Mouse (Mus musculus) lung, adult 2 months (tissue): ENCODE results near the gene Cbr2. TPM values are rescaled to one million over a fixed set of nuclear protein-coding genes. Genes with fewer than 3 reads are reported as not detected.
A peak's percentile ranks its signal among the peaks of the same experiment; 100 is the strongest.
"Not testable (repeated sequence)": the region's sequence is repeated elsewhere in the genome, so short reads cannot be mapped to it uniquely, and the experiment has no call there.

Source experiments
- DNase-seq: peaks from one replicate; pipeline ENCODE4 v3.0.0; 2022
- H3K4me1 ChIP-seq: fragments of 200-500 bp; 2 replicates; pipeline ENCODE4 v1.6.1; 2011; ENCODE audit warnings: low read length; ENCODE audit not compliant: control insufficient read depth, insufficient read depth
- H3K4me3 ChIP-seq: fragments of 200-500 bp; replicated peaks from 2 replicates; pipeline ENCODE3; 2011; ENCODE audit warnings: low read depth, mild to moderate bottlenecking, control low read depth, low read length; ENCODE audit errors: extremely low read depth
- CTCF ChIP-seq: fragments of 200-500 bp; IDR thresholded peaks from 2 replicates; pipeline ENCODE4 v1.5.1; 2011; ENCODE audit warnings: mild to moderate bottlenecking, low read length, control low read depth; ENCODE audit not compliant: insufficient read depth
- POLR2A ChIP-seq: fragments of 200-500 bp; IDR thresholded peaks from 2 replicates; pipeline ENCODE4 v1.6.1; 2011; ENCODE audit warnings: low read depth, mild to moderate bottlenecking, control low read depth, low read length, borderline replicate concordance; ENCODE audit errors: extremely low read depth
- WGBS: fragments of 180-500 bp; shearing (Covaris S2); methylation state at CpG from one replicate; pipeline ENCODE4 v1.1.7; 2018; 5-methylcytosine and 5-hydroxymethylcytosine counted together
- polyA plus RNA-seq: library from polyadenylated mRNA; depleted of rRNA; stranded (reverse); fragments of >200 nt; gene quantifications from 2 replicates; pipeline ENCODE4 v1.2.3, GENCODE M21; 2012

Cbr2 gene
- polyA plus RNA-seq, 1 experiment = 14,250 TPM

DNA sequence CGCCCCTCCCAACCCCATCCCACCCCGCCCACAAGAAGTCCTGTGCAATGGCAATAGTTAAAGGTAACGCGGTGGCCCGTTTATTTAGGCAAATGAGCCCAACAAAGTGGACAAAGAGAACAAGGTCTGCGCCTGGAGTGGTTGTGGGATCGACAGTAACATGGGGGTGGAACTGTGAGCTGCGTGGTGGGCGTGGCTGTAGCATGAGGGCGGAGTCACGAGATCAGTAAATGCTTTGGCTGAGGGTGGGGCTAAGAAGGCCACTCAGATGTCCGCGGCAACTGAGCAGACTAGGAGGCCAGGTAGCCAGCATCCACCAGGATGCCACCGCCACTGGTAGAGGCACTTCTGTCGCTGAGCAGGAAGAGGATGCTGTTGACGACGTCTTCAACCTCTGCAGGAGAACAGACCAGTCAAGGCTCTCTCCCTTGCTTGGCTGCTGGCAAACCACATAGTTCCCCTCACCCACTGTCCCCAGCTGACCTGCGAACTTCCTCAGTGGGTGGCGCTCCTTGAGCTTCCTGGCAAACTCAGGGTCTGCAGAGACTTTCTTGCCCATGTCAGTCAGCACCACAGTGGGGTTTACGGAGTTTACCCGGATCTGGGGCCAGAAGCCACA, 2.4 kb downstream of the Cbr2 start:
- DNase-seq = peak; percentile 78
- H3K4me1 ChIP-seq = not testable (repeated sequence)
- H3K4me3 ChIP-seq = peak overlapping the region; percentile 22
- 4% methylated on average over 17 of the region's 21 CpGs for WGBS
- peak; percentile 85; the same call in 1 of the 2 replicates for TF ChIP-seq POLR2A

DNA sequence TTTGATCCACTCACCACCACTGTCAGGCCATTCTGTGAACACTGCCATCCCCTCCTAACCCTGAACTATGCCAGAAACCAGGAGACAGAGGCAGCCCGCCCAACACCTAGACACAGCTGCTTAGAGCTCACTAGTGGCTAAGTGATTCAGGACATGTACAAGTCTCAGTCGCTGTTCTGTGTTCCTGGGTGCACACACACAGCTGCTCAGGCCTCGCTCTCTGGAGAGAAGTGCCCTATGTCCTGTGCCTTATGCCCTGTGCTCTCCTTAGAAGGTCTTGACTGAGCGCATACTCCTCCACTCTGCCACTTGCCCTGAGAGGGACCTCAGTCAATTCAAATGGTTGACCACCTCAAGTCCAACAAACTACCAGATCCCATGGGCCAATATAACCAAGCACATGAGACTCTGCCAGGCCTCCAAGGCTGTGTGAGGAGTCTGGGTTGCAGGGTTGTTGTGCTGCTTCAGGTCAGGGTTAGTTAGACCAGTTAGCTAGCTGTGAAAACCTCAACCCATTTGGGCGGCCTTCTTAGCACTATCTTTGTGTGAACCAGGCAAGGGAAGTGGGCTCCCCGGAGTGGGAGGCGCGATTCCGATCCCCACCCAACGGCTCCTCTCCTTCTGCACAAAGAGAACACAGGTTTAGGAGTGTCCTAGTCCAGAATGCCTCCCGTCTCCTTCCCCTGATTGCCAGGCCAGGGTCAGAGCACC, 3.2 kb downstream of the Cbr2 start:
- peak overlapping the region; percentile 22 for H3K4me3 ChIP-seq
- H3K4me1 ChIP-seq = peaks cover 3% of the 10 kb centered on the region; the same call in 1 of the 2 replicates
- 77% methylated on average over 11 of the region's 11 CpGs for WGBS
- peak; percentile 94 for TF ChIP-seq POLR2A
- TF ChIP-seq CTCF = no peak
- DNase-seq = no peak

DNA sequence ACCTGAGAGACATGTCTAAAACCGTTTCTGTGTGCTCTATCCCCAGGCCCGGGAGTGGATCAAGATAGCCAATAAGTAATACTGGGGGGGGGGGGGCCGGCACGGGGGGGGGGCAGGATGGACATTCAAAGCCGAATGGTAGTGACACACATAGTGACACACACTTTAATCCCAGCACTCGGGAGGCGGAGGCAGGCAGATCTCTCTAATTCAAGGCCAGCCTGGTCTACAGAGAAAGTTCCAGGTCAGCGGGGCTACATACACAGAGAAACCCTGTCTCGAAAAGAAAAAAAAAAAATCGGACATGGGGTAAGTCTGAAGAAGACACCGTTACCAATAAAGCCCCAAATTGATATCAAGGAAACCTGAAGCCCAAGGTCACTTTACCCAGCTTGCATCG, 4.3 kb downstream of the Cbr2 start:
- H3K4me3 ChIP-seq = no peak overlapping the region
- 0 out of 2 replicates have a peak, but pooled peaks cover 3% of the 10 kb centered on the region for H3K4me1 ChIP-seq
- TF ChIP-seq POLR2A = peak; percentile 53; the same call in 1 of the 2 replicates
- no peak for TF ChIP-seq CTCF
- 49% methylated on average over 12 of the region's 12 CpGs for WGBS
- no peak for DNase-seq

DNA sequence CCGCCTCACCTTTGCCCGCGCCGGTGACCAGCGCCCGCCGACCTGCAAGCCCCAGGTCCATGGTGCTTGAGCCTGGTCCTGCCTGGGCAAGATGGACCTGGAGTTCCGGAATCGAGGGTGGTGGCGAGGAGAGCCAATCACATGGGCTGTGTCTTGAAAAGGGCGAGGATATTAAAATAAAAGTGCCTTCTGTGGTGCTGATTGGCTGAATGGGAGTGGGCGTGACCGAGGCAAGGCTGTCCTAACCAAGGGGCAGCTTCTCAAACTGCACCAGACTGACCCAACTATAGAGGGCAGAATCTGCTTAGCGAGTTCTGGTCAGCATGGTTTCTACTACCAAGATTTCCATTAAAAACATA, 4.8 kb downstream of the Cbr2 start, which contains the start of gene Dcxr:
Gene Dcxr (minus strand): TSS at position 113 of the 359 bp plus-strand sequence.
- peak within 1 kb of the TSS; percentile 89 for H3K4me3 ChIP-seq
- 0% methylated on average over 14 of the region's 14 CpGs for whole genome bisulfite sequencing
- peak; percentile 88 for DNase-seq
- peaks cover 4% of the 10 kb centered on the region; the same call in 1 of the 2 replicates for H3K4me1 ChIP-seq
- TF ChIP-seq POLR2A (peak; percentile 87; the same call in 1 of the 2 replicates), CTCF (peak; percentile 53)

DNA sequence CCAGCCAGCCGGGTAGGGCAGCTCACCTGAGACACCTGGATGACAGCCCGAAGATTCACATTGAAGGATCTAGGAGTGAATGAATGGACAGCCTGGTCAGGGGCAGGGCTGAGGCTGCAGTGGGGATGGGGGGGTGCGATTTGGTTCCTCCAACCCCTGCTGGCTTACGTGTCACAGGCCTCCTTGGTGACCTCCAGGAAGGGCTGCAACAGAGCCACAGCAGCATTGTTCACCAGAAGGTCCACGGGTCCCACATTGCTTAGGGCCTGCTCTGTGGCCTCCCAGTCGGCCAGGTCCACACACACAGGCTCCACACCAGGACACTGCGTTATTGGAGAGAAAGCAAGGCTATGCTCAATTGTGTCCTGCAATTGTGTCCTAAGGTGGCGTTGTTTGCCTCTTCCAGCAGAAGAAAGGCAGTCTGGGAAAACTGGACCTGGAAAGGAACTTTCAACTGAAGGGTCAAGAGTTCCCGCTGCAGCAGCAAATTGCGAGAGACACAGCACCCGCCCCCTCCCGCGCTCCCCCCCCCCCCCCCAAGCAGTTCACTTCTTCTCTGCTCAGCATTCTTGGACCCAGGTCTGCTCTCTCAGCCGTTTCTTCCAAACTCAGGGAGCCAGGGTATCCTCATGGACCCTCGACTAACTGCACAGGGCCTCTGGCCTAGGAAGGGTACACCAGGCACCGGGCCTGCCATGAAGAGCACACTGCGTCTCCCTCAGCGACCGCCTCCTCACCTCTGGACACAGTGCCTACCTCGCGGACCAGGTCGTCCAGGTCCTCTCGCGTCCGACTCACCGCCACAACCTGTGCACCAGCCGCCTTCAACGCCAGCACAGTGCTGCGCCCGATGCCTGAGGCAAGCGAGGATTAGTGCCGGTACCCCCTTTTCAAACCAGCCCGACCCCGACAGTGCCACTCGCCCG, 5.4 kb downstream of the Cbr2 start:
- peak; percentile 46 for DNase-seq
- WGBS = 20% methylated on average over 36 of the region's 36 CpGs
- Histone ChIP-seq H3K4me3 (peak overlapping the region; percentile 89), H3K4me1 (peaks cover 9% of the 10 kb centered on the region)
- TF ChIP-seq CTCF (no peak), POLR2A (peak; percentile 44; the same call in 1 of the 2 replicates)

DNA sequence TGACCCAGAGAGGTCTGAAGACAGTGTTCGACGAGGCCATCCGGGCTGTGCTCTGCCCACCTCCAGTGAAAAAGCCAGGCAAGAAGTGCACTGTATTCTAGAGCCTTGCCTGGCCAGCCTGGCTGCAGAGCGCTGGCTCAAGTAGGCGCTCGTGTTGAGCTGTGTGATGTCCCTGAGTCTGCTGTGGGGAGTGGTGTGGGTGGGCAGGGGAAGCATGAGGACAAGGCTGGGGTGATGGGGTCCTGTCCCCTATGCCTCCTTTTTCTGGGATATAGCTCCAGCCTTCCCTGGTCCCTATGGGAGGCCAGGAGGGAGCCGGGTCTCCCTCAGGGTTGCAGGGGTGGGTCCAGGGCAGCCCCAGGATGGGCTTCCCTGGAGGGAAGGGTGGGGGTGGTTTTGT, 8.4 kb downstream of the Cbr2 start:
- peak; percentile 26 for DNase-seq
- 75% methylated on average over 7 of the region's 7 CpGs for WGBS
- no peak overlapping the region for H3K4me3 ChIP-seq
- TF ChIP-seq CTCF (no peak), POLR2A (peak; percentile 8; the same call in 1 of the 2 replicates)
- peaks cover 12% of the 10 kb centered on the region for H3K4me1 ChIP-seq

DNA sequence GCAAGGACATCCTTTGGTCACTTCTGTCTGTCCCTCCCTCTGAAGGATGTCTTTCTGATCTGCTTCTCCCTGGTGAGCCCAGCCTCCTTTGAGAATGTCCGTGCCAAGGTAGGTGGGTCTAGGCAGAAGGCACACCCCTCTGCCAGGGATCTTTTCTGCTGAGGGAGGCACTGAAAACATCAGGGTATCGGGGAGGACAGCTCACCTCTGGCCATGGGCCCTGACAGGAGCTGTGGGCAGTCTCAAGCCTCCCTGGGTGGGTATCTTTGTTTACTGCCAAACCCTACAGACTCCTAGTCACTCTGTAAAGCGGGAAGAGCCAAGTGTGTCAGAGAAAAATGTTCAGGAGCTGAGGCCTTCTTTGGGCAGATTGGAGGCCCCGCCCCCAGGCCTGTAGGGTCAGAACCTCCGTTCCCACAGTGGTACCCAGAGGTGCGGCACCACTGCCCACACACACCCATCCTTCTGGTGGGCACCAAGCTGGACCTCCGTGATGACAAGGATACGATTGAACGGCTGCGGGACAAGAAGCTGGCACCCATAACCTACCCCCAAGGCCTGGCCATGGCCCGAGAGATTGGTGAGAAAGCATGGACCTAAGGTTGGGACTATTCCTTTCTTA, 9.0 kb downstream of the Cbr2 start:
- 74% methylated on average over 11 of the region's 11 CpGs for WGBS
- peak overlapping the region; percentile 2 for H3K4me3 ChIP-seq
- H3K4me1 ChIP-seq = peaks cover 12% of the 10 kb centered on the region
- DNase-seq = peak; percentile 46
- TF ChIP-seq POLR2A (peak; percentile 4; the same call in 1 of the 2 replicates), CTCF (no peak)

DNA sequence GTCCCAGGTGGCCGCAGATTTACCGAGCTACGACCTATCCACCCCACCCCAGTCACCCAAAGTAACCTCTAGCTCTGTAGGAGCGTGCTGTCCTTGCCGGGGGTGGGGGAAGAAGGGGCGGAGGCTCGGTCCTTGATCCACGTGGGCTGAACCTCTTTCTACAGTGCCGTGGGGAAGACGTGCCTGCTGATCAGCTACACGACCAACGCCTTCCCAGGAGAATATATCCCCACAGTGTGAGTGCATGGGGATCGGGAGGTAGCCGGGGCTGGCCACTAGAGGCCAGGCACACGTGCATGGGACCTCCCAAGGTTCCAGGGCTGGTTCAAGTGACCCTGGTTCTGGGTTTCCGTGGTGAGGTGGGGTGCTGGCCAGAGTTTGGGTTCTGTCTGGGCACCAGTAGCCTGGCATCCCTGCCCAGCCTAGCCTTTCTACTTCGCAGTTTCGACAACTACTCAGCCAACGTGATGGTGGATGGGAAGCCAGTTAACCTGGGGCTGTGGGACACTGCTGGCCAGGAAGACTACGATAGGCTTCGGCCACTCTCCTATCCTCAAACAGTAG, 9.8 kb downstream of the Cbr2 start:
- DNase-seq = peak; percentile 33

More for the DNA sequence above, 9.8 kb downstream of the Cbr2 start:
- TF ChIP-seq CTCF (no peak), POLR2A (no peak; the same call in 1 of the 2 replicates)
- Histone ChIP-seq H3K4me1 (peaks cover 12% of the 10 kb centered on the region), H3K4me3 (peak overlapping the region; percentile 47)
- WGBS = 16% methylated on average over 21 of the region's 21 CpGs
